Mouse (Mus musculus) natural killer cell, adult 2 months (primary cell): ENCODE measurements around the gene Prkg1.

Experiments used
- DNase-seq, 2 experiments: peaks; one replicate each; pipeline ENCODE4 v3.0.0; 2022; ENCODE audit warnings: low spot score in 2 of 2

Prkg1 gene

DNA sequence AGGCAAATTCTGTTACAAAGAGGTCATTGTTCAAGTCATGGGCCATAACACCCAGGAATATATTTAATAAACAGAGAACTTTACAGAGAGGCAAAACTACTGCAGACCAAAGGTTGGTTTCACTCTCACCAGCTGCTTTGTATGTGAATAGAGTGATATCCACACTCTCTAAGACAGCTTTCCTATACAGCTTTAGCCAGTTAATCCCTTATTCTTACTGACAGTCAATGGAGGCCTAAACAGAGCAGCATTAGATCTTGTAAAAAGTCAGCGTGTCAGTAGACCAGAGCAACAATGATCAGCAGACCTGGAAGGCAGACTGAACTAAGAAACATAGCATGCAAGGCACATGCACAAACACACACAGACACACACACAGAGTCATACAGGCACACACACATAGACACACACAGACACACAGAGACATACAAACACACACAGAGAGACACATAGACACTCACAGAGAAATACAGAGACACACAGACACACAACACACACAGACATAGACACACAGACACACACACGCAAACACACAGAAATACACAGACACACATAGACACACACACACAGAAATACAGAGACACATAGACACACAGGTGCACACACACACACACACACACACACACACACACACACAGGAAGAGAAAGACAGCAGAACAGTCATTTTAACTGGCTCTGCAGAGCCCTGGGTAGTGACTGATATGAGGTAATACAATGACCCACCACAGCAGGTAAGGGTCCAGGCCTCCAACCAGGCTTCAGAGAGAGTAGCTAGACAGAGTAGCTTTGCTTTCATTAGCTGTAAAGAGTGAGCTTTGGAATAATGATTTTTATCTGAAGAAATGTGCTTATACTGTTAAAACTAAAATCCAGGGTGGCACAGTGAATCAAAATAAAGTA lies 723.6 kb downstream of the Prkg1 start:
- DNase-seq = no peak

DNA sequence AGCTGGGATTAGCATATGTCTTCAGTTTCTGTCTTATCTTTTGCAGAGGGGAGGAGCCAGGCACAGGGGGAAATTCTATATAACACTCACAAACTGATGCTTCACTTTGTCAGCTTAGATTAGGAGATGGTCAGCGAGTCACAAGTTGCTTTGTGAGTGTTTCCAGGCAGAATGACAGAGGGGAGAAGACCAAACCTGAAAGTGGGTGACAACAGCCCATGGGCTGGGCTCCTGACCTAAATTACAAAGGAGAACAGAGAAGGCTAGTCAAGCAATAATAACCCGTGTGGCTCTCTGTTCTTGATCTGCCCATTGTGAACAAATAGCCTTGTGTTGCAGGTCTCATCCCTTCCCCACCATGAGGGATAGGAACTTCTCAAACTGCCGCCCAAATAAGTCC lies 725.9 kb downstream of the Prkg1 start:
- no peak for DNase-seq

DNA sequence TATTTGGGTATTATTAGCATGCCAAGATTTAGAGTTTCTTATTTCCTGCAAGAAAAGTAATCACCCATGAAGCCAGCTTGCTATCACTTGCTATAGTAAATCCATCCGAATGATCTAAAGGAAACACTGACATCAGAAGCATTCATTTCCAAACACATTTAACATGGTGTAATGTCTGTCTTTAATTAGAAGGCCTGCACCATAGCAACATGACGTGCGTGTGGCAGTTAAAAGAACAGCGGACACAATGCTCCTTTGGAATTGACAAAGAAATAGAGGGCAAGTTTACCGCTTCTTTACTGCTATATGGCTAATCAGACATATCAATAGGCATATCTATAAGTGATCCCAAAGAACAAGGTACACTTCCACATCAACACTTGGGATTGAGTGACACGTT lies 733.2 kb downstream of the Prkg1 start:
- DNase-seq = no peak

DNA sequence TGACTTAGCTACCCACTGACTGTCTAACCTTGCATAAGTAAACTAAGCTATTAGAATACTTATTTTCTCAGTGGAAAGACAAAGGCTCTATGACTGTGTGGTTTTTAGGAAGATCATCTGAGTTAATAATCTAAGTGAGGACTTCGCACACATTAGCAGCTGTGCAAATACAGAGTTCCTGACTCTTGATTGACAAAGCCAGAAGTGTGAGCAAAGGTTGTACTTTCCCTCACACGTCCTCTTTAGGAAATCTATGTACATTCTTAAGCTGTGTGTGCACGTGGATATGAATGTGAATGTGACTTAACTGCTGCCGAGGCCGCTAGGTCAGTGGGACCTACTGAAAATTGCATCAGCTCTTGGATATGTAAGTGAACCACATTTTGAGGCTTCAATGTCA lies 738.0 kb downstream of the Prkg1 start:
- DNase-seq = no peak

DNA sequence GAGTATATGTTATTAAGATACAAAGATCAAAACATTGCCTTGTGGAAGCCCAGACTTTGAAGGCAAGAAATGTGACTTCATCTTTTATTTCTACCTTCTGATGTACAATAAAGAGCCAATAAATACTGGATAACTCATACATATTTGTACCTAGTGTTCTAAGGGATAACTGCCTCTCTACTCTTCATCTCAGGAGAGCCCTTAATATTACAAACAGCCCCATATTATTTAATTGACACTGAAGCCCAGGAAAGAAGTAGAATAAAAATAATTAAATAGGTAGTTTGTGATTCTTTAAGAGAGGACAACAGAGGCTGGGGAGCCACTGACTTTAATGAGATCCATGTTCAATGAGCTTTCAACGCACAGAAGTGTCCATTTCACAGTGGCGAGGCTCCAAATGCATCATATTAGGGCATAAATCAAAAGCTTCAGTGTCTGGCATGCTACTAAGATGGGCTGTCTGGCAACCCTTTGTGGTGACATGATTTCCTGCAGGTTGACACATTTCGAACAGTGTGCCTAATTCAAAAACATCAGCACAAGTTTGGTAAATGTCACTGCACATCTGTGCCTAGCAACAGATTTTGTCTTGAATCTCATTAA lies 753.2 kb downstream of the Prkg1 start:
- DNase-seq = no peak

DNA sequence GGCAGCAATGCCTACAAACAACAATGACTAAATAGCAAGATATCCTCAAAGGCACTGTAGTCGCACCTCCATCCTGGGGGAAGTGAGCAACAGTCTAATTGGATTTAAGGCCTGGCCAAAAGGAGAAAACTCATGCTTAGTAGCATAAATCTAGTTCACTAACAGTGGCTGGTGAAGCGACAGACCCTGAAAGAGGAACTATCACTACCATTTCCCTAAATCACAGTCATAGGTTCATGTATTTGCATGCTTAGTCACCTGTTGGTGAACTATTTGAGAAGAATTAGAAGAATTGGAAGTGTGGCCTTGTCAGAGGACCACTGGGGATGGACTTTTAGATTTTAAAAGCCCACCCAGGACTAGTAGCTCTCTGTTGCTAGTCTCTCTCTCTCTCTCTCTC lies 766.3 kb downstream of the Prkg1 start:
- no peak for DNase-seq

DNA sequence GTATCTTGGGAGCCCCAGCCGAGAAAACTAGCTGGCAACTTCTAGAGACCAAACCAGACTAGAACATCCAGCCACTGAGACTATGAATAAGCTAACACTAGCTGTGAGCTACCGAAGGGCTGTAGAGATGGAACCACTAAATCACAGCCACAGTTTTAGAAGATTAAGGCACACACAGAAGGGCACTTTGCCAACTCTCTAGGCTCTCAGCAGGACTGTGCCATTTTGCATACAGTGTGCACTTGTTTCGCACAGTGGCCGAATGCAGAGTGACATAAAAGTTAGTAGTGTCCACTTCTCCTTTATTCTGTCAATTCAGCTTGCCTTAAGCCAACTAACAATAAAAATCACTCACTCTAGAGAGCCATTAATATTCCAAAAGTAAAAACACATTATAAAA lies 774.4 kb downstream of the Prkg1 start:
- DNase-seq = no peak

DNA sequence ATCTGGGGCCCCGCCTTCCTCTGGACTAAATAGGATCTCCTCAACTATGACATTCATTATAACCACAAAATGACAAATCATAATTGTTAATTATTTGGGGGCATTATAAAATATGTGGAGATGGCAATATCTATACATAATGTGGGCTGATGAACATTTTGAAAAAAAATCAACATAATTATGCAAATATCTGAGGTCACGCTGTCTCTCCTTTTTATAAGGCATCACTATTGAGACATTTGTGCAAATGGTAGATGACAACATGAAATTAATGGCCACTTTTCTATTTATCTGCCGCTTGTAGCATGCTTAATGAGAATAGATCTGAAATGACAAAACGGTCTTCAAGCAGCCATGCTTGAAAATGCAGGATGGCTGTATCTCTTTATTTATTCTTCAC lies 782.4 kb downstream of the Prkg1 start:
- no peak for DNase-seq

DNA sequence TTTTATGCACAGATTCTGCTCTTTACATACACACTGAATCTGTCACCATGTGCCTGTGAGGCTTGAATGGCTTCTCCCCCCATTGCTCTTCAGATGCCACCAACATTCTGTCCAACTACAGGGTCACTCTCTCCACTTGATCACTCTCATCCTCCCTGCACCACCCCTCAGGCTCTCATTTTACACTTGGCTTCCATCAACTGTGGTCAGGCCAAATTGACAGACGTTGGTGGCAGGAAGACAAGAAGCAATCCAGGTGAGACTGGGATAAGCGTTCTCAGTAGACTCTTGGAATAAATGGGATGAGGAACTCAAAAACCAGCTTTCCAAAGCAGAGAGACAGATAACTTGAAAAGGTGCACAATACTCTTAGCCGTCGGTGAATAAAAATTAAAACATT lies 786.7 kb downstream of the Prkg1 start:
- no peak for DNase-seq

DNA sequence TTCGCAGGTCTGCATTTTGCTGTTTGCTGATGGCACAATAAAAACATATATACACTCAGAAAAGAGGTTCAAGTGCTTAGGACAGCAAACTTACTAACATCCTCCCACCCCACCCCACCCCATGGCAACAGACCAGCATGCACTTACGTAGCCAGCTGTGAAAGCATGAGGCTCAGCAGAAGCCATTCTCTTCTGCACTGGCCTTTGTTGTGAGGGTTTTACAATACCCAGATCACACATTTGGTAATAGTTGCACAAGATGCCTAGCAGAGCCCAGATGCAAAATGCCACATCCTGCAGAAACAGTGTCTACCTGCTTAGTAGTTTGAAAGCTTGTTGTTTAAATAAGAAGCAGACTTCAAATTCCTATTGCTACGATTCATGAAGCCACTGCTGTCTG lies 814.2 kb downstream of the Prkg1 start:
- DNase-seq = no peak

DNA sequence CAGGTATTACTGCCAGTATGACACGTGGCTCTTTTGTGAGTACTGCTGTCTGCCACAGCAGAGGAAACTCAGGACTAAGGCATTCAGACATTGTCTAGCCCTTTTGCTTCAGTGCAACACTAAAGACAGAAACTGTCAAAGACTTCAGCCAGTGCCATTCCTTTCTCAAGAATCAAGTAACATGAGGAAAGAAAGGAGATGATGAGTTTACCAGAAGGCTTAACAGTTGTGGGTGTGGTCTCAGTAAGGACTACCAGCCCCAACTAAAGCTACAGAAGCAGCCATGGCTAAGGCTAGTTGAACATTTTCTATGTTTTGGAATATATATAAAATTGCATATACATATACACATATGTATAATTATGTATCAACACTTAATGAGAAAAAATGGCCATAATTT lies 816.6 kb downstream of the Prkg1 start:
- no peak for DNase-seq

DNA sequence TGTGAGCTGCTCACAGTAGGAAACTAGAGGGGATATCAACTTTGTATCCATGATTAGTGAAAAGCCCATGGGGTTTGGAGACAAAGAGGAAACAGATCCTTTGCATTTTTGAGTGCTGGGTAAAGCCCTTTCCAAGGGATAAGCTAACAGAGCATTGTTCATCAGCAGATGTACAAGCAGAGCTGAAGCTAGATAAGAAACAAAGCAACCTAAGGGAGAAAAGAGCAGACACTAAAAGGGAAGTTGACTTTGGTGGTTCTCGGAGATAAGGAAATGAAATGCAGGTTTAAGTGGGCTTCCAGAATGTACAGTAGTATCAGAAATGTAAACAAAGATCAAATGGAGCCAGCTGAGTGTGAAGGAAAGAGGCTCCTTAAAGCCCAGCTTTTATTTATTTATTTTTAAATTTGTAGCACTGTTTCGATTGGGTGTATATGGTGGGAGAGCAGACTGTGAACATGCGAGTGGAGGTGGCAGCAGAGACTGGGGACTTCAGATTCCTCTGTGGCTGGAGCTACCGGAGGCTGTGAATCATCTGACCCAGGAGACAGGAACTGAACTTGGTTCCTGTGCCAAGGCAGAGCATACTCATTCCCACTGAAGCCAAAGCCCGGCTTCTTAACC lies 822.4 kb downstream of the Prkg1 start:
- DNase-seq = no peak

DNA sequence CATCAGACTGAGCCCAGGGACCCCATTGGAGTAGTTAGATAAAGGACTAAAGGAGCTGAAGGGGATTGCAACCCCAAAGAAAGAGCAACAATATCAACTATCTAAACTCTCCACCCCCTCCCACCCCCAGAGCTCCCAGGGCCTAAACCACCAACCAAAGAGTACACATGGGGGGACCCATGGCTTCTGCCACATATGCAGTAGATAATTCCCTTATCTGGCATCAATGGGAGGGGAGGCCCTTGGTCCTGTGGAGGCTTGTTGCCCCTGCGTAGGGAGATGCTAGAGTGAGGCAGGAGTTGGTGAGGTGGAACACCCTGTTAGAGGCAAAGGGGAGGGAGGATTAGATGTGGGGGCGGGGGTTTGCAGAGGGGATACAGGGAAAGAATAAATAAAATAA lies 826.8 kb downstream of the Prkg1 start:
- no peak for DNase-seq

DNA sequence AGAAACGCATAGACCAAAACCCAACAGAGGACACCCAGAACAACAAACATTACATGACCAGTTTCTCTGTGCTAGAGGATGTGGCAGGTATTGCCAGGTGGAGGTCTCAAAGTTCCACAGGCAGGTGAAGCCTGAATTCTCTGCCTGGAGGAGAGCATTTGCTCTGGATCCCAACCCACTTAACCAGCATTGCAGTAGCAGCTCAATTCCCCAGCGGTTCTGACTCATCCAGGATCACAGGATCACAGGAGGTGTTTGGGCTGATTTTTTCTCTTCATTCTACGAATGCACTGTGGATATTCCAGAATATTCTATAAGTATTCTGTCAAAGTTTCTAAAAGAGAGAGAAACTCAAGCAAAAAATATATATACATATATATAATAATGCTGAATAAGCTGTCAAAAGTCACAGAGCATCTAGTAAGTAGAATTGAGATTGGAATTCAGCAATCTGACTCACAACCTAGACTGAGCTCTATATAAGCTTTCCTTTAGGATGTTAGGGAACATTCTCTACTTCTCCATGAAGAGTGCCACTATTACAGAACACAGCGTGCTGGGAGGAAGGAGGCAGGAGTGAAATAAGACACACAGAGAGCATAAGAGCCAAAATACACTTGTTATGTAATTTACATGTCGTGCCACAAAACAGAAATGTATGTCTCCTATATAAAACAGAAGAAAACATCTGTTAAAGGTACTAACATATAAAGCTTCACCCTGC lies 833.2 kb downstream of the Prkg1 start:
- no peak for DNase-seq

DNA sequence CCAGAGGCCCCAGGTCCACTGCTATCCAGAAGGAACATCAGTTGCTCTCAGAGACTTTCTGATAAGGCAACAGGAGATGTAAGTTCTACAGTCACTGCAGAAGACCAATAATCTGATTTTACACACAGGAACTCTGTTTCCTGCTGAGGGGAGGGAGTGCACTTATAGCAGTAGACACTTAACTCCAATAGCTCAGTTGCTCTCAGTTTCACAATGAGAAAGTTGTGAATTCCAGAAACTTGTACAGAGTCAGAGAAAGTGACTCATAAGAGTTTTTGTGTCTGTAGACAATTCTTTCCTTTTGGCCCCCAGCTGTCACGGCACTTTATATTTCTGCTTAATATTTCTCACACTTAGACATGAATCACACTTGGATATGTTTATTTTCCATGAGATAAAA lies 840.8 kb downstream of the Prkg1 start:
- DNase-seq = no peak

DNA sequence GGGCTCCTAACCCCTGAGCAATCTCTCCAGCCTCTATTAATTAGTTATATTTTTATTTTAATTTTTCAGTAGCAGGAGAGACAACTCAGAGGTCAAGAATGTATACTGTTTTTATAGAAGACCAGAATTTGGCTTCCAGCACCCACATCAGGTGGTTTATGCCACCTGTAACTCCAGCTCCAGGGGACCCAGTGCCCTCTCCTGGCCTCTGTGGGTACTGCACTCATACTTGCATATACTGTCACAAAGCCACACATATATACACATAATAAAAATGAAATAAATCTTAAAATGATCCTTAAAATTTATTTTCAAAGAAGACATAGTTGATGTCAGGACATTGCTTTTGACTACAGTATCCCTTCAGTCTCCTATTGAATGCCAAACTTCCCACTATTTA lies 862.5 kb downstream of the Prkg1 start:
- no peak for DNase-seq

DNA sequence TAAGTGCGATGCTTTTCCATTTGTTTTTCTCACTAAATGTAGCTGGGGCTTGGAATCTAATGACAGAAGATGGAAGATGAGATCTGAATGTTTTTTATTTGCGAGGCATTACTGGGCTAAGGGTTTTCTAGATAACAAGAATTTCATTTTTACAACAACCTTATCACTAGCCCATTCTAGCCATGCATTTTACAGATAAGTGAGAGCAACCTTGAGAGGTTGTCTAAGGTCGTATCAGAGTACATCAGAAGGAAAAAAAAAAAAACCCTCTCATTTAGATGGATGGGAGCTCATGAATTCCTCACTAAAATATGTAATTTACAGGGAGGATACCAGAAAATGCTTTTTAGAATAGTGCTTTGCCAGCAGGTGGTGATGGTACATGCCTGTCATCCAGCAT lies 863.8 kb downstream of the Prkg1 start:
- no peak for DNase-seq

DNA sequence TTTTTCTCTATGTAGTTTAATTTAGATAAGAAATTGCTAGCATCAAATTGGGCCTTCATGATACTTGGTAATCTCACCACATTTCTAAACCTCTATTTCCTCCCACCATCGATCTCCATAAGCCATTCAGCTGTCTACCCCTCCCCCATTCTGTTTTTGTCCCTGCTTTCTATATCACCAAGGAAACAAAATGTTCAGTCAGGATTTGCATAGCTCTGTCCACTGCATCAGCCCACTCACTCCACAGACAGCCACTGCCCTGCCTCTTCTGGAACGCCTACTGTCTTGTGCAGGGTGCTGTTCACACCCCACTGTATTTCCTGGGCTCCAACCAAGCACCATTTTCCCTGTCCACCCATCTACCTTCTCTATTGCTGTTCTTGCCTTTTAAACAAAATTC lies 874.5 kb downstream of the Prkg1 start:
- no peak for DNase-seq

DNA sequence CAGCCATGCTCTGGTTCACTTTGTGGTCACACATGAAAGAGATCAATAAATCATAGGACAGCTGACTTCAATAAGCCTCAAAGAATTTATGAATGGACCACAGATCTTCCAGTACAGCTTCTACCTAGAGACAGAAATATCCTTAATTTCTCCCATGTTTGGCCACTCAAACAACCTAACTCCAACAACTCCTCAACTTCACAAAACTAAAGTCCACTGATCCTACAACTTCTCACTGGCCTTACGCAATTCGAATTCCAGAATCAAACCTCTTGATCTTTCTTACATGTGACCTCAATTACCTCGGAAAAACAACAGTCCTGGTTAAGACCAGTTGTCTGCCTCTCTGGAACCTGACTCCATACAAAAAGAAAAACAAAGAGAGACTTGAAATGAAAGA lies 875.0 kb downstream of the Prkg1 start:
- DNase-seq = no peak

DNA sequence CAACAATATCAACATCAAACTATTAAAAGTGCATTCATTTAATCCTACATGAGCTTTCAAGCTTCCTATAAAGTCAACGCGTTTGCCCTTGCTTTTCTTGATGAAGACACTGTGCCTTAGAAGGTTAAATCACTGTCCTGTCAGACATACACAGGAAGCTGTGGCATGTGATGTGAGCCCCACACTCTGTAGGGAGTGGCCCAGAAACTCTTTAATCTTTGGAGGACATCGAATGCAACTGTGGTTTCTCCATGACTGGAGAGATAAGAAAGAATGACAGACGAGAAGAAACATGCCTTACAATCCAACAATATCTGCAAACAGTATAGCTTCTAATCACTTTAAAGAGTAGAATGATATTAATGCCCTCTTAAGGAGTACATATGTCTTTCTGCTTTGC lies 903.4 kb downstream of the Prkg1 start:
- DNase-seq = no peak

DNA sequence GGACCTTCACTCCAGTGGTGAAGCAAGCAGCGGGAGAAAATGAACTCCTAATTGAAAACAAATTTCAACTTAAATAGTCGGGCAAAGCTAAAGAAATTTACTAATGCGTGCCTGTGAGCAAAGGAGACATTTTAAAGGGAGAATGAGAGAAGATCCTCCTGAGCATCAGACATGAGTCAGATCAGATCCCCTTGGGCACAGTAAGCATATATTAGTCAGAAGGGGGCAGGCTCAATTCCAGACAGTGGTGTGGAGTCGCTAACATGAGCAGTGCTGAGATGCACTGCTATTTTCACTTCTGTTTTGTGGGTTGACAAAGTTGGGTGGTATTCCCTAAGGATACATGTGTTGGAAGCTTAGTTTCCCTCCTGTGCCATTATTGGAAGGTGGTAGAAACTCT lies 913.8 kb downstream of the Prkg1 start:
- no peak for DNase-seq

DNA sequence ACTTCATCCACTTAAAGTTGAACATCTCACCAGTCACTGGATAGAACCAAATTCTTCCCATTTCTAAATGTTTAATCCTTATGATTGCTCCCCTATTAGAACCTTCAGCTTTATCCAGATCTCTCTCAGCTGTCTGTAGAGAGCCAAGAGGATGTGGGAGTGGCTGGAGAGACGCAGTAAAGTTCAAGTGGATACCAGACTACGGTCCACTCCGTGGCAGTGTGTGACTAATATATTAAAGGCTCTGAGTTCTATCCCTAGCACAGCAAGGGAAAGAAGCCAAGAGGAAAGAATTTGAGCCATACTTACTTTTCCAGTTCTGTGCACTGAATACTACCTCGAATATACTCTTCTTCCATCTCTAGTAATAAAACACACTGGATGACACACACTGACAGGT lies 919.9 kb downstream of the Prkg1 start:
- no peak for DNase-seq

DNA sequence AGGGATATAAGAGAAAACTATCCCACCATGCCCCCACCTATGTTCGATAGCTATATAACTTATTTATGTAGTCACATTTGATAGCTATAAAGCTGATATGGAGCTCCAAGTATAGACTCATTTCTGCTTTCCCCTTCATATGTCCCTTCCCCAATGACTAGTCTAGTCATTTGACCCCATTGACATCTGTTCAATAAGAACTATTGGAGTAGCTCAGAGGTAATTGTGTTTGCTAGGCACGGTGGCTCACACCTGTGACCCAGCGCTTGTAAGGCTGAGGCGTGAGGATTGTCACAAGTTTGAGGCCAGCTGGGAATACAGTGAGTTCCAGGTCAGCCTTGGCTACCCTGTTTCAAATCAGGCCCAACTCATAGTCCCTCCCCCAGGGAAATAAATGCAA lies 921.2 kb downstream of the Prkg1 start:
- DNase-seq = no peak
